Mouse (Mus musculus) kidney, adult 2 months (tissue): Measurements from ENCODE around the gene Hoxa13.

ENCODE experiments used
- CTCF ChIP-seq: fragments of 200-500 bp; conservative IDR thresholded peaks from 2 replicates; pipeline ENCODE4 v1.5.1; 2011; ENCODE audit warnings: low read depth, mild to moderate bottlenecking, control low read depth, low read length, moderate library complexity, mixed read lengths; ENCODE audit not compliant: insufficient read depth, insufficient read length
- POLR2A ChIP-seq: fragments of 200-500 bp; IDR thresholded peaks from one replicate; pipeline ENCODE4 v1.6.1; 2011; ENCODE audit warnings: low read depth, low read length, control low read depth

GRCm38 (mm10) chr6:52239625-52240388 lies 20.9 kb downstream of the Hoxa13 start:
- TF ChIP-seq CTCF (no peak), POLR2A (no peak)
